Mouse (Mus musculus): ENCODE results near the gene Cbr3.
A peak's percentile ranks its signal among the peaks of the same experiment; 100 is the strongest.

Gene Cbr3

GRCm38 (mm10) chr16:93711411-93712188, 28.6 kb downstream of the Cbr3 start, which contains the start of gene Dop1b:
Gene Dop1b (plus strand): TSS chr16:93711904.
- peak; percentile 94 to 98 for DNase-seq (ENCODE audit: low spot score in 2 of 2)

GRCm38 (mm10) chr16:93712189-93712885, 29.3 kb downstream of the Cbr3 start:
- no peak for DNase-seq (ENCODE audit: low spot score in 2 of 2)

GRCm38 (mm10) chr16:93712966-93713365, 30.0 kb downstream of the Cbr3 start:
- no peak for DNase-seq (ENCODE audit: low spot score in 2 of 2)

- DNase-seq (ENCODE audit: low spot score in 2 of 2) = no peak
These were observed 31.4 kb downstream of the Cbr3 start for GRCm38 (mm10) chr16:93714426-93714825.

GRCm38 (mm10) chr16:93715826-93716225, 32.8 kb downstream of the Cbr3 start:
- no peak for DNase-seq (ENCODE audit: low spot score in 2 of 2)

GRCm38 (mm10) chr16:93717299-93717703, 34.3 kb downstream of the Cbr3 start:
- DNase-seq (ENCODE audit: low spot score in 2 of 2) = peak; percentile 35 to 42

- no peak for DNase-seq (ENCODE audit: low spot score in 2 of 2)
These were observed 38.8 kb downstream of the Cbr3 start for GRCm38 (mm10) chr16:93721771-93722170.

- DNase-seq (ENCODE audit: low spot score in 2 of 2) = no peak
These were observed 39.5 kb downstream of the Cbr3 start for GRCm38 (mm10) chr16:93722476-93722875.

- DNase-seq (ENCODE audit: low spot score in 2 of 2) = no peak
These were observed 42.6 kb downstream of the Cbr3 start for GRCm38 (mm10) chr16:93725417-93726144.

- DNase-seq (ENCODE audit: low spot score in 2 of 2) = no peak
These were observed 43.2 kb downstream of the Cbr3 start for GRCm38 (mm10) chr16:93726186-93726585.

- DNase-seq (ENCODE audit: low spot score in 2 of 2) = no peak
These were observed 45.7 kb downstream of the Cbr3 start for GRCm38 (mm10) chr16:93728676-93729075.

- DNase-seq (ENCODE audit: low spot score in 2 of 2) = peak in 1 of 2 experiments; percentile 27
These were observed 47.0 kb downstream of the Cbr3 start for GRCm38 (mm10) chr16:93729801-93730721.

- DNase-seq (ENCODE audit: low spot score in 2 of 2) = no peak
These were observed 48.3 kb downstream of the Cbr3 start for GRCm38 (mm10) chr16:93731310-93731709.

GRCm38 (mm10) chr16:93732875-93733569, 50.0 kb downstream of the Cbr3 start:
- DNase-seq (ENCODE audit: low spot score in 2 of 2) = no peak

- DNase-seq (ENCODE audit: low spot score in 2 of 2) = no peak
These were observed 56.2 kb downstream of the Cbr3 start for GRCm38 (mm10) chr16:93739251-93739650.

All from frontal cortex, postnatal 14 days (tissue).